Comparison of ENCODE assay signal across 9 mouse cellular contexts in the genomic region with DNA sequence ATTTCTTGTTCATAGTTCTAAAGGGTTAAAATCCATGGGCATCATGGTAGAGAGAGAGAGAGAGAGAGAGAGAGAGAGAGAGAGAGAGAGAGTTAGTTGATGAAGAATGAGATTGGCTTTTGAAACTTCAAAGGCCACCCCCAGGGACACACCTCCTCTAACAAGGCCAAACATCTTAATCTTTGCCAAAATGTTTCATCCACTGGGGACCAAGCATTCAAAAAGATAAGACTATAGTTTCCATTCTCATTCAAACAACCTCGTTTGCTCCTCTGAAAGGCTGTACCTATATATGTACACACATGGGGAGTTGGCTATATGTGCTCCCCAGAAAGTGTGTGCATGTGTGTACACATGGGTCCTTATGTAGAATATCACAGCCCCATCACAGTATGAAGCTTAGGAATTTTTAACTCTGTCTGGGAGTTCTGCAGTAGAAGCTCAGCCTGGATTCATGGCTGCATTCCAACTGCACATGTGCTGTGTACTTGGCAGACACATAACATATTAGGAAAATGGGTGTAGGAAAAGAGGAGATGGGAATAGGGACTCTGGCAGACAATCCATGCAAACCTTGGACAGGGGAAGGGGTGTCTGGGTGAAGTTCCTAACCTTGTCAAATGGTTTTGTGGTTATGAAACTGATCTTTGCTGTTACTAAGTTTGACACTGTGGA.
DNase-seq lines count a peak whose midpoint lies in the region; ATAC-seq and TF ChIP-seq lines count a peak whose summit lies in the region.
"Had no signal": no experiment of that assay in that cellular context is flagged by ENCODE, and none has a peak within 500 bp of the region (broad histone marks: within the 10 kb centered on the region; RNA-seq: fewer than 3 reads in every experiment).

No protein-coding gene starts in this region.

- H3K4me2 ChIP-seq in heart, embryonic 11.5 days = no peak overlapping the region
- H3K4me2 ChIP-seq: neural tube, embryonic 13.5 days had no signal

- no peak overlapping the region for H3K9ac ChIP-seq in heart, embryonic 11.5 days (ENCODE audit: low read depth, low read length)
- H3K9ac ChIP-seq: neural tube, embryonic 13.5 days had no signal

- no peak overlapping the region for H3K27ac ChIP-seq in heart, embryonic 11.5 days (ENCODE audit: low read depth, low read length)
- H3K27ac ChIP-seq in layer of hippocampus, adult 2 months = 0 out of 2 replicates have a peak overlapping the region, but pooled peaks have one; percentile 25
- H3K27ac ChIP-seq in thymus, adult 2 months (ENCODE audit: control insufficient read depth, insufficient read depth, low read length) = no peak overlapping the region
- H3K27ac ChIP-seq: kidney, postnatal 0 days; neural tube, embryonic 13.5 days had no signal

- H3K9me3 ChIP-seq in heart, embryonic 11.5 days (replicated peaks; ENCODE audit: control insufficient read depth, low read length) = no peaks in the 10 kb centered on the region
- H3K9me3 ChIP-seq: neural tube, embryonic 13.5 days had no signal

- WGBS in heart, embryonic 11.5 days (ENCODE audit: insufficient replicate concordance) = 62% methylated on average over 1 of the region's 1 CpGs
- WGBS in thymus, adult 2 months = 78% methylated on average over 1 of the region's 1 CpGs

- no peak for ATAC-seq in heart, embryonic 11.5 days (replicated peaks; ENCODE audit: insufficient number of reproducible peaks, low FRiP score, low TSS enrichment)

- TF ChIP-seq POLR2A in thymus, adult 2 months (IDR thresholded peaks at IDR 0.05; ENCODE audit: control insufficient read depth, extremely low read depth, insufficient read depth, low read length, poor library complexity) = no peak

- intact Hi-C loops in heart, postnatal 14 days (cut with DNase I) = no loop called here

- H3K4me3 ChIP-seq in heart, embryonic 11.5 days (ENCODE audit: low read depth, low read length) = no peak overlapping the region
- H3K4me3 ChIP-seq in layer of hippocampus, adult 2 months = no peak overlapping the region
- no peak overlapping the region for H3K4me3 ChIP-seq in thymus, adult 2 months (ENCODE audit: control insufficient read depth, insufficient read depth, low read length)
- H3K4me3 ChIP-seq: neural tube, embryonic 13.5 days had no signal

- DNase-seq in heart, postnatal 14 days = peak; percentile 13 to 37
- DNase-seq in urinary bladder, postnatal 4 days (ENCODE audit: low spot score in 2 of 2) = peak; percentile 26 to 44
- no peak for DNase-seq in urinary bladder, postnatal 25 days (ENCODE audit: low spot score)
- peak; percentile 73 to 77 for DNase-seq in layer of hippocampus, adult 2 months (ENCODE audit: low spot score in 2 of 2)
- DNase-seq in thymus, adult 2 months = no peak
- no peak for DNase-seq in kidney, postnatal 14 days

- no peak for TF ChIP-seq CTCF in layer of hippocampus, adult 2 months (conservative IDR thresholded peaks at IDR 0.05)
- TF ChIP-seq CTCF in thymus, adult 2 months (IDR thresholded peaks at IDR 0.05; ENCODE audit: borderline replicate concordance, control insufficient read depth, extremely low read depth, insufficient read depth, low read length, poor library complexity) = no peak

- H3K36me3 ChIP-seq in heart, embryonic 11.5 days (ENCODE audit: control insufficient read depth, insufficient read depth, low read length) = no peaks in the 10 kb centered on the region
- H3K36me3 ChIP-seq in thymus, adult 2 months (ENCODE audit: control insufficient read depth, insufficient read depth, low read length) = no peaks in the 10 kb centered on the region
- H3K36me3 ChIP-seq: neural tube, embryonic 13.5 days had no signal

- H3K4me1 ChIP-seq in heart, embryonic 11.5 days (ENCODE audit: control insufficient read depth, insufficient read depth, low read length) = no peaks in the 10 kb centered on the region
- H3K4me1 ChIP-seq in thymus, adult 2 months (replicated peaks; ENCODE audit: control insufficient read depth, insufficient read depth, low read length) = no peaks in the 10 kb centered on the region

- no peaks in the 10 kb centered on the region for H3K27me3 ChIP-seq in heart, embryonic 11.5 days (ENCODE audit: control insufficient read depth, insufficient read depth, low read length)
- no peaks in the 10 kb centered on the region for H3K27me3 ChIP-seq in thymus, adult 2 months (ENCODE audit: control insufficient read depth, insufficient read depth, low read length)
- H3K27me3 ChIP-seq: neural tube, embryonic 13.5 days had no signal

Comparison
In these comparisons a context has a peak if more than half of its experiments do, and no peak if none do; other contexts are left out.
1. DNase-seq: peak in heart, postnatal 14 days (2 of 2), urinary bladder, postnatal 4 days (2 of 2) and layer of hippocampus, adult 2 months (2 of 2); none in urinary bladder, postnatal 25 days (single experiment), thymus, adult 2 months (single experiment) and kidney, postnatal 14 days (single experiment).